Mouse (Mus musculus) brain, embryonic 14.5 days (tissue): ENCODE measurements around the gene Spryd4. TPM values are rescaled to one million over a fixed set of nuclear protein-coding genes. Genes with fewer than 3 reads are reported as not detected.
A peak's percentile ranks its signal among the peaks of the same experiment; 100 is the strongest.
"Not testable (repeated sequence)": the region's sequence is repeated elsewhere in the genome, so short reads cannot be mapped to it uniquely, and the experiment has no call there.

Experiments used
- DNase-seq: peaks from one replicate; pipeline ENCODE4 v3.0.0-alpha.2; 2011; ENCODE audit warnings: low read depth
- CTCF ChIP-seq: fragments of 200-500 bp; IDR thresholded peaks from 2 replicates; pipeline ENCODE4 v1.5.1; 2012; ENCODE audit warnings: inconsistent platforms, mild to moderate bottlenecking, moderate library complexity, borderline replicate concordance; ENCODE audit not compliant: insufficient read depth, insufficient read length; ENCODE audit errors: extremely low read depth
- POLR2A ChIP-seq: fragments of 200-500 bp; IDR thresholded peaks from 2 replicates; pipeline ENCODE4 v1.6.1; 2012; ENCODE audit warnings: mild to moderate bottlenecking, inconsistent platforms, borderline replicate concordance; ENCODE audit not compliant: poor library complexity, insufficient read depth, insufficient read length, severe bottlenecking; ENCODE audit errors: extremely low read depth
- polyA plus RNA-seq: library from polyadenylated mRNA; depleted of rRNA; stranded (reverse); fragments of >200 nt; gene quantifications from 2 replicates; pipeline ENCODE4 v1.2.3, GENCODE M21; 2012

The Spryd4 gene
- polyA plus RNA-seq, 1 experiment, result 12.6 TPM

GRCm38 (mm10) chr10:128191472-128191871 is 20.1 kb downstream of the Spryd4 start:
- TF ChIP-seq CTCF (no peak), POLR2A (no peak)
- no peak for DNase-seq

GRCm38 (mm10) chr10:128188242-128188877 is 23.2 kb downstream of the Spryd4 start:
- peak; percentile 88 for DNase-seq
- TF ChIP-seq CTCF (peak; percentile 74; the same call in 1 of the 2 replicates), POLR2A (no peak)

- TF ChIP-seq CTCF, result no peak
- TF ChIP-seq POLR2A, result no peak
- DNase-seq, result no peak
Measured at GRCm38 (mm10) chr10:128187181-128187605, 24.4 kb downstream of the Spryd4 start.

- no peak for TF ChIP-seq POLR2A
- TF ChIP-seq CTCF, result peak; percentile 90
Measured at GRCm38 (mm10) chr10:128185959-128186358, 25.6 kb downstream of the Spryd4 start.

GRCm38 (mm10) chr10:128185277-128185940 is 26.2 kb downstream of the Spryd4 start:
- TF ChIP-seq CTCF (no peak), POLR2A (no peak)

More at GRCm38 (mm10) chr10:128185959-128186358, 25.6 kb downstream of the Spryd4 start:
- peak; percentile 88 for DNase-seq

GRCm38 (mm10) chr10:128184296-128184695 is 27.3 kb downstream of the Spryd4 start:
- no peak for DNase-seq
- no peak for TF ChIP-seq POLR2A
- no peak for TF ChIP-seq CTCF

More at GRCm38 (mm10) chr10:128185277-128185940, 26.2 kb downstream of the Spryd4 start:
- DNase-seq, result no peak

- DNase-seq, result peak; percentile 4
- TF ChIP-seq CTCF, result no peak
- no peak for TF ChIP-seq POLR2A
Measured at GRCm38 (mm10) chr10:128179989-128180388, 31.6 kb downstream of the Spryd4 start, which contains the start of gene Rbms2. Gene Rbms2, minus strand, starts transcription at chr10:128180297.

GRCm38 (mm10) chr10:128177316-128177715 is 34.3 kb downstream of the Spryd4 start:
- no peak for DNase-seq
- TF ChIP-seq CTCF, result no peak
- no peak for TF ChIP-seq POLR2A

GRCm38 (mm10) chr10:128175996-128176755 is 35.4 kb downstream of the Spryd4 start:
- DNase-seq, result peak; percentile 94

GRCm38 (mm10) chr10:128175302-128175701 is 36.3 kb downstream of the Spryd4 start:
- TF ChIP-seq POLR2A, result no peak
- no peak for TF ChIP-seq CTCF

More at GRCm38 (mm10) chr10:128175996-128176755, 35.4 kb downstream of the Spryd4 start:
- TF ChIP-seq POLR2A (no peak), CTCF (no peak)

GRCm38 (mm10) chr10:128171348-128171747 is 40.3 kb downstream of the Spryd4 start:
- not testable (repeated sequence) for DNase-seq

More at GRCm38 (mm10) chr10:128175302-128175701, 36.3 kb downstream of the Spryd4 start:
- peak; percentile 6 for DNase-seq
